Mouse (Mus musculus): Measurements from ENCODE around the gene Mthfr.

The Mthfr gene

DNA sequence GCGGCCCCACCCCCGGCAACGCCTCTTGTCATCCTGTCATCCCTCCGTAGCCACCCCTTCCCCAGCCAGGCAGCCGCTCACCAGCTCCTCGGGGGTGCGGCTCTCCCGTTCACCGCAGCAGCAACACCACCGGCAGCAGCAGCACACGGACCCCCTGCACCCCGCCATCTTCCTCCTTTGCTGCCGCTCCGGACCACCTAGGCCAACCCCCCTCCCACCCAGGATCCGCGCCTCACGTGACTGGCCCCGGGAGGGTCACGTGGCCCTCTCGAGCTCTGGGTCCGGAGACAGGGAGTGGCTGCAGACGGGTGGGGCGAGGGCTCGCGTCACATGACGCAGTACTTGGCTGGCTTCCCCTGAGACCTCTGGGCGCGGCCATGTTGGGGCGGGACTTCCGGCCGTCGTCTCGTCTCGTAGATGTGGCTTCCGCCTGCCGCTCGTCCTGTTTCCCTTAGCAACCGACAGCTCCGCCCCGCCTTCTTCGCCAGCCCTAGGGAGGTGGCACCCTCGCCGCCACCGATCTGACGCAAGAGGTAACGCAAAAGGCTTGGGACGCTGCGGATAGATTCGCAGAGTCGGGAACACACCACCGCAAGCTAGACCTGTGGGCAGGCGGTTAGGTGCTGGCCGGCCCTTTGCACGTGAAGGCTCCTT is at the start of gene Mthfr, which contains the start of gene Clcn6:
TSS of gene Mthfr (plus strand) at position 478 of the 654 bp plus-strand sequence.
TSS of gene Clcn6 (minus strand) at position 222 of the 654 bp plus-strand sequence.
- peak; percentile 99 for DNase-seq (ENCODE audit: extremely low read depth, insufficient read length, low spot score)

DNA sequence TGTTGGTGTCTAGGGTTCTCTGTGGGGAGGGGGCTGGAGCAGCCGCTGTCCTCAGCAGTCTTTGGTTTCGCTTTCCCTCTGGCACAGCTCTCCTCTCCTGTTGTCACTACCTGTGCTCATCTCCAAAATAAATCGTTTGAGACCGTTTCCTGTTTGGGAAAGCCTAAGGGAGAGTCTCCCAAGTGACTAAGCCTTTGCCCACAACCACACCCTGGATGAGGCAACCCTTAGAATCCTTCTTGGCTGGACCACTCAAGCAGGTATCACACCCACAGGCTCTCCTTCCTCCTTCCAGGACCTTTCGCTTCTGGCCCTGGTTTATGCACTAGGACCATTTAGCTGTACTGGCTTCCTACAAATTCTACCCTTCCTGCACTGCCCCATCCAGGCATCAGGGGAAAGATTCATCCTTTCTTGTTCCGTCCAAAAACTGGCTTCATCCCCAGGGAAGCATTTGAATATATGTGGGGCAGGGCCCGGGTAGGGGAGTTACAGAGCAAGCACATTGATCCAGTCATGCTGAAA is 45.2 kb upstream of the Mthfr start:
- peak; percentile 72 for DNase-seq (ENCODE audit: extremely low read depth, insufficient read length, low spot score)

DNA sequence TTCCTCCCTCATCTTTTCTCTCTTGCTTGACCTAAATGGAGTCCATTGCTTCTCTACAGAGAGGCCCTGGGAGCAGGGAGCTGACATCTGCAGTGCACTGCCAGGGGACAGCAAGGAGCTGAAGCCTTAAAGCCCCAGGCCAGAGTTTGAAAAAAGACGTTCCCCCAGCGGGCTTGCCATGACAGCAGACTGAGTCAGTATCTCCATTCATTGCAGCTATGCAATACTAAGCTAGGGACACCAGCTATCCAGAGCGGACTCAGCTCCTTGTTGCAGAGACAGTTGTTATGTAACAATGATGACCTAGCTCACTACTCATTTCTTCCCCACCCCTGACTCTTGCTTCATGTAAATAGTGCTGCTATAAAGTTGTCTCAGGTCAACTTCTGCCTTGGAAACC is 43.6 kb upstream of the Mthfr start:
- DNase-seq (ENCODE audit: extremely low read depth, insufficient read length, low spot score) = no peak

DNA sequence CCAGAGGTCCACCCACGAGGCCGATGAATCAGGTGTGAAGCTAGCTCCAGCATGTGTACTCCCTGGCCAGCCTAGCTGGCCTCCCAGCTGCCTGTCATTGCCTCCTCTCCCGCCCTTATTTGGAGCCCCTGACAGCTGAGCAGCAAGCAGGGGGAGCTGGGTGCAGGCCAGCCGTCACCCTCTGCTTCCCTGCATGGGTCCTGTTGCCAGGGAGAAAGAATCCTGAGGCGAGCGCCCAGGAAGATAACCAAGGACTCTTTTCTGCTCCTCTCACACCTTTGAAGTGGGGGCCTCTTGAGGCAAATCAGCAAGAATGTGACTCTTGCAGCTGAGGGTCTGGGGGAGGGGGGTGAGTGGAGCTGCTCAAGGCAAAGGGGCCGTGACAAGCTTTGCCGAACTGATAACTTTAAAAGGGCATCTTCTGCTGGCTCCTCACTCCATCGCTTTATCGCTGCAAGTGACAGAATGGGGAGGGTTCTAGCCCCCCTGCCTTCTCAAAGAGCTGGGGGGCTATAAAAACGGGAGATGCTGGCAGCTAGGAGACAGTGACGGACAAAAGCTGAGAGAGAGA is 38.6 kb upstream of the Mthfr start, which contains the start of gene Nppa:
TSS of gene Nppa (plus strand) at position 521 of the 571 bp plus-strand sequence.
- DNase-seq (ENCODE audit: extremely low read depth, insufficient read length, low spot score) = no peak

DNA sequence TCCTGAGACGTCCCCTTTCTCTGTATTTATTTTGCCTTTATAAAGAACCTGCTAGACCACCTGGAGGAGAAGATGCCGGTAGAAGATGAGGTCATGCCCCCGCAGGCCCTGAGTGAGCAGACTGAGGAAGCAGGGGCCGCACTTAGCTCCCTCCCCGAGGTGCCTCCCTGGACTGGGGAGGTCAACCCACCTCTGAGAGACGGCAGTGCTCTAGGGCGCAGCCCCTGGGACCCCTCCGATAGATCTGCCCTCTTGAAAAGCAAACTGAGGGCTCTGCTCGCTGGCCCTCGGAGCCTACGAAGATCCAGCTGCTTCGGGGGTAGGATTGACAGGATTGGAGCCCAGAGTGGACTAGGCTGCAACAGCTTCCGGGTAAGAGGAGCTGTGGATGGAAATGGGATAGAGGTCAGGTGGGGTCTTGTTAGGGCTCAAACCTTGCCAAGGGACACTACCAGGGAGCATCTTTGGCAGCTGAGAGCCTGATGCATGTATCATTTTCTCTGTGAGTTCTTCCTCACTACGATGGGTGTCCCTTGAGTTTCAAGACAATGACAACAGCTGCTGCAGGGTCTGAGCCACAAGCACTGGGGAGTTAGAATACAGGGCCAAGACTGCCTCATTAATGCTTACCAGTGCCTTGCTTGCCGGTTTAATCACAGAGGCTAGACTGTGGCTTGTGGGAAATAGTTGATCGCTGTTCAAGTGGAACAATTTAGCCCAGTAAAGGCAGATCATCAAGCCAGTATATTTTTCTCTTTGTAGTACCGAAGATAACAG is 37.7 kb upstream of the Mthfr start:
- DNase-seq (ENCODE audit: extremely low read depth, insufficient read length, low spot score) = no peak

DNA sequence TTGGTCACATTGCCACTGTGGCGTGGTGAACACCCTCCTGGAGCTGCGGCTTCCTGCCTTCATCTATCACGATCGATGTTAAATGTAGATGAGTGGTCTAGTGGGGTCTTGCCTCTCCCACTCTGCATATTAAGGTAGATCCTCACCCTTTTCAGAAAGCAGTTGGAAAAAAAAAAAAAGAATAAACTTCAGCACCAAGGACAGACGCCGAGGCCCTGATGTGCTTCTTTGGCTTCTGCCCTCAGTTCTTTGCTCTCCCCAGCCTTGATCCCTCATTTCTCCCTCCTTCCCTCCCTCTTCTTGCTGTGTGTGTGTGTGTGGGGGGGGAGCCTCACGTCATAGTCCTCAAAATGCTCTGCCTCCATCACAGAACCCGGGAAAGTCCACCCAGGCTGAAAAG is 37.0 kb upstream of the Mthfr start:
- DNase-seq (ENCODE audit: extremely low read depth, insufficient read length, low spot score) = no peak

DNA sequence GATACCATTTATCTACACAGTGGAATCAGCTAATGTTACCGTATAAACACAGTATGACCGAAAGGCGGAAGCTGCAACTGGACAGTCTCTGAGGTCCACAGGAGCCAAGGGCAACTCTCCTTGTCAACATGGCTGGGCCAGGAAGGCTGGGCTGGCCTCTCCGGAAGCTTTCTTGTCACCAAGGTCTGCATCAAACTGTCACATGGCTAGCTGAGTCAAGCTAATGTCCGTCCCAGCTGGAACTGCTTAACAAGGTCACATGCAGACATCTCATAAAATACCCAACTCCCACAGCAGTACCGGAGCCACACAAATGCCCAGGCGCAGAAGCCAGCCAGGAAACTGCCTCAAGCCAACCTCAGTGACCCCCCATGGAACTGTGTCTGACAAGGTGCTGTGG is 34.5 kb upstream of the Mthfr start:
- DNase-seq (ENCODE audit: extremely low read depth, insufficient read length, low spot score) = no peak

DNA sequence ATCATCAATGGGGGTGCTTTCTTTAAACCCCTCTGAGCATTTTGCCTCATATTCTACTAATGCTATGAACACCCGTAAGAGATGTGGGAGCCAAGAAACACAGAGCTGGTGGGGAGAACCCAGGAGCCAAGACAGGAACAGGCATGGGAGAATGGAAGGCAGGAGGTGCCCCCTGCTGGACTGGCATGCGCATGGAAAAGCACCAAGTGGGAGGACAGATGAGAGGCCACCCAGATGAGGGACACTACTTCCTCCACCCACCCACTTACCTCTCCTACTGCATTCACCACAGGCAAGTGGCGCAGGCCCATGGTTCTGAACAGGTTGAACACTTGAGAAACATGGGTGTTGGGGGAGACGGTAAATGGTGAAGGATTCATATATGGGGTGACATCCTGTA is 30.5 kb upstream of the Mthfr start:
- no peak for DNase-seq (ENCODE audit: extremely low read depth, insufficient read length, low spot score)

DNA sequence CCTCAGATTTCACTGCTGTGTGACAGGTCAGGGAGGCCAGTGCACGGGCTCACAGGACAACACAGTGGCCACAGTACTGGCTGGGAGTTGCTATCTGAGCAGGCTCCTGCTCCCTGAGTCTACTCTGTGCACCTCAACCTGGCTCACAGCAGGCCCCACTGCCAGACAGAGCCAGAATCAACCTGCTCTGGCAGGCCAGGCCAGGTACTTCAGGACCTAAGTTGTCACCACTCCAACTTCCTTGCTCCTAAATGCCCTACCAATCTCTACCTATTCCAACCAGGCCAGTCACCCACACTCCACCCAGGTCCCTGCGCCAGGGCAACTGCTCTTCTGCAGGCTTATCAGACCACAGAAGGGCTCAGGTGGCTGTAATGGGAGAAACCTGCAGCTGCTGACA is 29.2 kb upstream of the Mthfr start:
- DNase-seq (ENCODE audit: extremely low read depth, insufficient read length, low spot score) = no peak

DNA sequence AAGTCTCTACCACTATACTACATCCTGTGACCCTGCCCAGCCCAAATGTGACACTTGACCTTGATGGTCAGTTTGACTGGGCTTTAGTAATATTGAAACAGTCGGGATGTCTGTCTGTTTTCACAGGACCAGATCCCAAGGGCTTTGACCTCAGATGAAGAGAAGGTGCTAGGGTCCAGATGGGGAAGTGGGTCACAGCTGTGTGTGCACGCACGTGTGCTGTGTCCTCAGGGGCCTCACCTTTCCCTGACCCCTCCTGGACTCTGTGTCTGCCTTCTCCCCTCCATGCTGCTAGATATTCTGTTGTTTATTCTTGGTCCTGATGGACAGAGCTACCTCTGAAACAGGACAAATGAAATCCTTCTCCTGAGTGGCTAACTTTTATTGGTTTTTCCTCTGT is 27.5 kb upstream of the Mthfr start:
- no peak for DNase-seq (ENCODE audit: extremely low read depth, insufficient read length, low spot score)

DNA sequence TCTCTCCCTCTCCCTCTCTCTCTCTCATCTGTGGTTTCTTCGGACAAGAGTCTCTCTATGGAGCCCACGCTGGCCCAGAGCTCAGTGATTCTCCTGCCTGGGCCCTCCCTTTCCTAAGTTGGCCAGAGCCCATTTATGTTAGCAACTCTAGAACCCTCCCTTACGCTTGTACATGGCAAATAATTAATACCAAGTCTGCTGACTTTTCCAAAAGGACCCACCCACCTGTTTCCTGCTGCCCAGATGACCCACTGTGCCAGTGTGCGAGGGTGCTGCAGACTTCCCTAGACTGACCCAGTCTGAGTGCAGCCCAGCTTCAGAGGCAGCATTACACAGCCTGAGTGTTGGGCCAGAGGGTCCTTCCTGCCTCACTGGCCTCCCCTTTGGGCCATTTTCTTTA is 26.7 kb upstream of the Mthfr start:
- DNase-seq (ENCODE audit: extremely low read depth, insufficient read length, low spot score) = no peak

DNA sequence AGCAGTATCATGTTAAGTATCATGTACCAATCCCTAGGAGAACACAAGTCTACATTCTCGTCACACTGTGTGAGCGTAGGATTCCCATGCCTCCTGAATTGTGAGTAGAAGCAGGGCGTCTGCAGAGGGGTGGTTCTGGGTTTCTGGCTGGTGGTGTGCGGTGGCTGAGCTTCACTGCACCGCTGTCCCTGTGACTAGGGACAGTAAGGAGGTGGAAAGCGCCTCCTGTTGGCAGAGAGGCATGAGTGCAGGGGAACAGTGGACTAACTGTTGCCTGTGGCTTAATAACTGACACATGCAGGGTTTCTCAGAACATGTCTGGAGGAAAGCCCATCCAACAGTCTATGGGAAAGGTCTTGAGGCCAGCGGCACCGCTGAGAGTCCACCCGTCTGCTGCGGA is 23.5 kb upstream of the Mthfr start:
- no peak for DNase-seq (ENCODE audit: extremely low read depth, insufficient read length, low spot score)

DNA sequence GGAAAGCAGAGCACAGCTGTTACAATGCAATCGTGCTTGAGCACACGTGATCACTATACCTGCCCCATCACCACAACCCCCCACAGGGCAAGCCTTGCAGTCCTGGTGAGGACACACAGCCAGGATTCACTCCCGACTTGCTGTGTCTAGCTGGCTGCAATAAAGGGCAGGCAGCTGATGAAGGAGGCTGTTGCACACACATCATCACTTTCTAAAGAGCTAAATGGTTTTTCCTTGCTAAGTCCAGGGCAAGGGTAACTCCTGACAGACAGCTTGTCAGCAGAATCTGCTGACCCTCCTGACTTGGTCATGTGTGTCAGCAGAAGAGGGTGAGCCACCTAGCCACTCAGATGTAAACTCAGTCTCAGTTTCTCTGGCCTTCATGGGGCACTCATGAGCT is 21.9 kb upstream of the Mthfr start:
- DNase-seq (ENCODE audit: extremely low read depth, insufficient read length, low spot score) = no peak

DNA sequence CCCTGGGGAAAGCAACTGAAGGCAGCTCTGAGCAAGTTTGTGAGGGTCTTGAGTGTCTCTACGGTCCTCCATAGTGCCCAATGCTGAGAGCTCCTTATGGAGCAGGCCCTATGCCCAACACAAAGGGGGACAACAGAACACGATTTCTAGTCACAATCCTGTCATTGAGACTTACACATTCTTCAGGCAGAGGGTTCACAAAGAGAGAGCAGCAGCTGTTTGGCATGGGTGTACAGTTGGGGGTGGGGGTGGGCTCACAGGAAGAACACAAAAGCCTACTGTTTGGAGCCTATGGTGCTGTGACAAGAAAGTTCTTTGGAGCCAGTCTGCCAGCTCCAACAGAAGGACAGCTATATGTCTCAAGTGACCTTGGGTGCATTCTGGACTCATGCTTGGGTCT is 20.5 kb upstream of the Mthfr start:
- DNase-seq (ENCODE audit: extremely low read depth, insufficient read length, low spot score) = no peak

DNA sequence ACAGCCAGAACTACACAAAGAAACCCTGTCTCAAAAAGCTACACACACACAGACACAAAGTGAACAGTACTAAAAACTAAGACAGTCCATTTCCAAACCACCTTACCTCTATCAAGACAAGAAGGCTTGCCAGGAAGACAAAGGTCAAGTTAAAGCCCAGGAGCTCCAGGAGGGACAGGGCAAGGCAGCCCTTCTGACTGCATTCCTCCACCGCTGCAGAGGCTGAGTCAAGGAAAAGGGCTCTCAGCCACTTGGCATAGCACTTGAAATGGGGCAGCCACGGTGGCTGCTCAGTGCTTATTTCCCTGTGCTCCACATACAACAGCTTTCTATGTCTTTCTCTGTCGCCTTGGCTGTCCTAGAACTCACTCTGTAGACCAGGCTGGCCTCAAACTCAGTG is 14.9 kb upstream of the Mthfr start:
- no peak for DNase-seq (ENCODE audit: extremely low read depth, insufficient read length, low spot score)

DNA sequence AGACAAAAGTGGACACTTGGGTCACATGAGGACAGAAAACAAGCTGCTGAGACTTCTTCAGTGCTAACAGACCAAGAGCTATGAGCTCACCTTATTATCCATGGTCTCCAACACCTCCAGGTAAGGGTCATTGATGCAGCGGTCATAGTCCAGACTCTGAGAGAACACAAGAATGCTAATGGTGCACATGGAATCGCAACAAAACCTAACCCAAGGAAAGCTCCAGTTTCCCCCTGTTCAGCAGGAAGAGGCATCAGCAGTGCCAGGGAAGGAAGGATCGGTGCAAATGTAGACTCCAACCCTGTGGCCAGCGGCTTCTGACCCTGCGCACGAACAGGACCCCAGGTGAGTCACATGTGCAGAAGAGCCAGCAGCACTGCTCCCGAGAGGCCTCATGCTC is 9.6 kb upstream of the Mthfr start:
- DNase-seq (ENCODE audit: extremely low read depth, insufficient read length, low spot score) = no peak

DNA sequence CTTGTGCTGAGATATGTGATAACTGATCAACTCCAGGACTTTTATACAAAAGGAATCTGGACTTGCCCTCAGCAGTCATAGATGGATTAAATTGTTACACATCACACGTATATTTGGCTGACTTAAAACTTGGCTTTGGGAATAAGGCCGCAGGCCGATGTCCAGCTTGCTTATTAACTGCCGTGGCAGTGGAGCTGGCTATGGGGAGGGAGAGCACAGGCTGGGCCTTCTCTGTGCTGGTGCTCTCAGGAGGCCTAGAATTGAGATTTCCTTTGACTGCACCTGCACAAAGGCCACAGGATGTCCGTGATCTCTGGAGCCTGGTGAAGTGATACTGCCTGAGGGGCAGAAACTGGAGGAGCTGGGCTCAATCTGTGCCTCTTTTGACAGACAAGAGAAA is 8.4 kb upstream of the Mthfr start:
- DNase-seq (ENCODE audit: extremely low read depth, insufficient read length, low spot score) = no peak

DNA sequence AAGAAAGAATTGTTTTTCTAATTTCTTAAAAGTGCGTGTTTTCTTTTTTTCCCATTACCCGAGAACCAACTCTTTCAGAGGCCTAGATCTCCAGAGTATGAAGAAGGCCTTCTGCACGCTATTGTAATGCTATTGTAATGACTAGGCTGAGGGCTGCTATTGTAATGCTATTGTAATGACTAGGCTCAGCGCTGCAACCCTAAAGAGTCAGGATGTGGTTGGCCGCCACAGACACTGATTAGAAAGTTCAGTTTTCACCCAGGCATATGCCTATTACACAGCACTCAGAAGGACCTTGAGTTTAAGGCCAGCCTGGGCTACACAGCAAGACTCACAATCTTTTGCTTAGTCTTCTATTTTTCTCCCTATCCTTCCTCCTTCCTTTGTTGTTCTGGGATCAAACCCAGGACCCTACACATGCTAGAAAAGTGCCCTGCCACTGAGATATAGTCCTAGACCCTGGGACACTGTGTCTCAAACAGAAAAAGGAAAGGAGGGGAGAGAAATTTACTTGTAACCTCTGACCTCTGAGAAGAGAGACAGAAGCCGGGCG is 4.9 kb upstream of the Mthfr start:
- no peak for DNase-seq (ENCODE audit: extremely low read depth, insufficient read length, low spot score)

DNA sequence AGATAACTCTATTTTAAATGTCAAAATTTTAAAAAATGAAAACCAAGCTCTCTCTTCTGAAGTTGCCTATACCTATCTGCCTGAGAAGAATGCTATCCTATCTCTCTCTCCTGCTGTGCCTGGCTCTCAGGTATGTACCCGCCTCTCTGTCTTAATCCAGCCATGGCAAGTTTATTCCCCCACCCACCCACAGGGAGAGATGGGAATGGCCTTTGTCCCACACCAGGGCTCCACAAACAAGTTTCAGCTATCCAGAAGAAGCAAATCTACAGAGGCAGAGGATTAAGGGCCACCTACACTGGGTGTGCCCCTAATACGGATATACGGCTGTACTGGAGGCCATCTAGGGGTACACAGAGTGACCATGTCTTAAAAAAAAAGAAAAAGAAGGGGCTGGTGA is 3.4 kb upstream of the Mthfr start:
- DNase-seq (ENCODE audit: extremely low read depth, insufficient read length, low spot score) = no peak

DNA sequence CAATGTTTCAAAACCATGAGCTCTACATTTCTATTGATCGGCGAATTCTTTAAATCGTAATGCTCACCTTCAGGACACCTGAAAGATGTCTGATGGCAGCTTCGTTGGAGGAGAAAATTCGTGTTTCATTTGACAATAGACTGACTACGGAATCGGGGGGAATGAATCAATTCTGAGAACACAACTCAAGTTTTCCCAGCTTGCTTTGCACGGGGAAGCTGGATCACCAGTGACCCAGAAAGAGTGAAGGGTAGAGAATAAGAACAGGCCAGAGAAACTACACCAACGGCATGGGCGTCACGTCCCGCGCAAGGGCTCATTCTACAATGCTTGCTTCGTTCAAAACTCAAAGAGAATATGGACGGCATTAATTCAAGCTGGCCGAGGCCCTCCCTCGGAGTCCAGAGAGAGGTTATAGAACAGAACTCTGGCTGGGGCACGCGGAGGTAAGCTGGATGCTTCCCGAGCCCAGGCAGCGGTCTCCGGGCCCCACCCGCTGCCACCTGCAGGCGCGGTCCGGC is 738 bp upstream of the Mthfr start:
- DNase-seq (ENCODE audit: extremely low read depth, insufficient read length, low spot score) = no peak

All from 3134 (cell line).